Mouse (Mus musculus): ENCODE results near the gene Unc5c. TPM values are rescaled to one million over a fixed set of nuclear protein-coding genes. Genes with fewer than 3 reads are reported as not detected.

Gene Unc5c
- polyA plus RNA-seq, 1 experiment = 9.4 TPM

- Histone ChIP-seq H3K4me3 (ENCODE audit: insufficient read depth, low read length) (no peak overlapping the region), H3K4me1 (ENCODE audit: control insufficient read depth, insufficient read depth, low read length) (no peaks in the 10 kb centered on the region), H3K27ac (ENCODE audit: insufficient read depth, low read length) (no peak overlapping the region)
- no peak for TF ChIP-seq POLR2A (IDR thresholded peaks at IDR 0.05; ENCODE audit: extremely low read depth, insufficient read depth, low read length)
Measured at GRCm38 (mm10) chr3:141809581-141809980, 344.6 kb downstream of the Unc5c start.

GRCm38 (mm10) chr3:141810944-141811343 lies 345.9 kb downstream of the Unc5c start:
- Histone ChIP-seq H3K27ac (ENCODE audit: insufficient read depth, low read length) (no peak overlapping the region), H3K4me3 (ENCODE audit: insufficient read depth, low read length) (no peak overlapping the region), H3K4me1 (ENCODE audit: control insufficient read depth, insufficient read depth, low read length) (no peaks in the 10 kb centered on the region)
- TF ChIP-seq POLR2A (IDR thresholded peaks at IDR 0.05; ENCODE audit: extremely low read depth, insufficient read depth, low read length) (no peak), CTCF (IDR thresholded peaks at IDR 0.05; ENCODE audit: extremely low read depth, insufficient read depth, low read length) (no peak)

GRCm38 (mm10) chr3:141811348-141811747 lies 346.3 kb downstream of the Unc5c start:
- no peaks in the 10 kb centered on the region for H3K4me1 ChIP-seq (ENCODE audit: control insufficient read depth, insufficient read depth, low read length)
- TF ChIP-seq CTCF (IDR thresholded peaks at IDR 0.05; ENCODE audit: extremely low read depth, insufficient read depth, low read length) (no peak), POLR2A (IDR thresholded peaks at IDR 0.05; ENCODE audit: extremely low read depth, insufficient read depth, low read length) (no peak)
- no peak overlapping the region for H3K27ac ChIP-seq (ENCODE audit: insufficient read depth, low read length)

GRCm38 (mm10) chr3:141814776-141815175 lies 349.8 kb downstream of the Unc5c start:
- Histone ChIP-seq H3K4me3 (ENCODE audit: insufficient read depth, low read length) (no peak overlapping the region), H3K27ac (ENCODE audit: insufficient read depth, low read length) (no peak overlapping the region)
- no peak for TF ChIP-seq POLR2A (IDR thresholded peaks at IDR 0.05; ENCODE audit: extremely low read depth, insufficient read depth, low read length)
- TF ChIP-seq CTCF (IDR thresholded peaks at IDR 0.05; ENCODE audit: extremely low read depth, insufficient read depth, low read length) = no peak

More at GRCm38 (mm10) chr3:141811348-141811747, 346.3 kb downstream of the Unc5c start:
- H3K4me3 ChIP-seq (ENCODE audit: insufficient read depth, low read length) = no peak overlapping the region

GRCm38 (mm10) chr3:141818615-141819312 lies 353.7 kb downstream of the Unc5c start:
- no peak overlapping the region for H3K27ac ChIP-seq (ENCODE audit: insufficient read depth, low read length)
- no peak overlapping the region for H3K4me3 ChIP-seq (ENCODE audit: insufficient read depth, low read length)
- TF ChIP-seq CTCF (IDR thresholded peaks at IDR 0.05; ENCODE audit: extremely low read depth, insufficient read depth, low read length) (no peak), POLR2A (IDR thresholded peaks at IDR 0.05; ENCODE audit: extremely low read depth, insufficient read depth, low read length) (no peak)
- H3K4me1 ChIP-seq (ENCODE audit: control insufficient read depth, insufficient read depth, low read length) = no peaks in the 10 kb centered on the region; the same call in 1 of the 2 replicates

More at GRCm38 (mm10) chr3:141814776-141815175, 349.8 kb downstream of the Unc5c start:
- H3K4me1 ChIP-seq (ENCODE audit: control insufficient read depth, insufficient read depth, low read length) = no peaks in the 10 kb centered on the region; the same call in 1 of the 2 replicates

GRCm38 (mm10) chr3:141819331-141819941 lies 354.4 kb downstream of the Unc5c start:
- H3K27ac ChIP-seq (ENCODE audit: insufficient read depth, low read length) = no peak overlapping the region
- no peaks in the 10 kb centered on the region; the same call in 1 of the 2 replicates for H3K4me1 ChIP-seq (ENCODE audit: control insufficient read depth, insufficient read depth, low read length)
- H3K4me3 ChIP-seq (ENCODE audit: insufficient read depth, low read length) = no peak overlapping the region
- TF ChIP-seq CTCF (IDR thresholded peaks at IDR 0.05; ENCODE audit: extremely low read depth, insufficient read depth, low read length) = no peak

- no peak overlapping the region for H3K27ac ChIP-seq (ENCODE audit: insufficient read depth, low read length)
- H3K4me1 ChIP-seq (ENCODE audit: control insufficient read depth, insufficient read depth, low read length) = no peaks in the 10 kb centered on the region
- TF ChIP-seq POLR2A (IDR thresholded peaks at IDR 0.05; ENCODE audit: extremely low read depth, insufficient read depth, low read length) = no peak
- H3K4me3 ChIP-seq (ENCODE audit: insufficient read depth, low read length) = no peak overlapping the region
Measured at GRCm38 (mm10) chr3:141828301-141828700, 363.3 kb downstream of the Unc5c start.

- TF ChIP-seq POLR2A (IDR thresholded peaks at IDR 0.05; ENCODE audit: extremely low read depth, insufficient read depth, low read length) (no peak), CTCF (IDR thresholded peaks at IDR 0.05; ENCODE audit: extremely low read depth, insufficient read depth, low read length) (peak; percentile 63; the same call in 1 of the 2 replicates)
- H3K4me1 ChIP-seq (ENCODE audit: control insufficient read depth, insufficient read depth, low read length) = no peaks in the 10 kb centered on the region
- no peak overlapping the region for H3K4me3 ChIP-seq (ENCODE audit: insufficient read depth, low read length)
- no peak overlapping the region for H3K27ac ChIP-seq (ENCODE audit: insufficient read depth, low read length)
Measured at GRCm38 (mm10) chr3:141831135-141831534, 366.1 kb downstream of the Unc5c start.

GRCm38 (mm10) chr3:141838864-141839263 lies 373.8 kb downstream of the Unc5c start:
- Histone ChIP-seq H3K4me1 (ENCODE audit: control insufficient read depth, insufficient read depth, low read length) (no peaks in the 10 kb centered on the region; the same call in 1 of the 2 replicates), H3K4me3 (ENCODE audit: insufficient read depth, low read length) (no peak overlapping the region), H3K27ac (ENCODE audit: insufficient read depth, low read length) (no peak overlapping the region)
- TF ChIP-seq POLR2A (IDR thresholded peaks at IDR 0.05; ENCODE audit: extremely low read depth, insufficient read depth, low read length) (no peak), CTCF (IDR thresholded peaks at IDR 0.05; ENCODE audit: extremely low read depth, insufficient read depth, low read length) (peak; percentile 76)

- TF ChIP-seq POLR2A (IDR thresholded peaks at IDR 0.05; ENCODE audit: extremely low read depth, insufficient read depth, low read length) = no peak
- no peak for TF ChIP-seq CTCF (IDR thresholded peaks at IDR 0.05; ENCODE audit: extremely low read depth, insufficient read depth, low read length)
Measured at GRCm38 (mm10) chr3:141849206-141849605, 384.2 kb downstream of the Unc5c start.

More at GRCm38 (mm10) chr3:141849206-141849605, 384.2 kb downstream of the Unc5c start:
- H3K4me3 ChIP-seq (ENCODE audit: insufficient read depth, low read length) = no peak overlapping the region
- H3K4me1 ChIP-seq (ENCODE audit: control insufficient read depth, insufficient read depth, low read length) = no peaks in the 10 kb centered on the region
- H3K27ac ChIP-seq (ENCODE audit: insufficient read depth, low read length) = no peak overlapping the region

Data from cortical plate, adult 2 months (tissue).